Mouse (Mus musculus) mature B cell (primary cell): ENCODE data around the gene Igsf6.
"Not testable (repeated sequence)": the region's sequence is repeated elsewhere in the genome, so short reads cannot be mapped to it uniquely, and the experiment has no call there.

Experiments used
- in situ Hi-C: fragments of 300-500 bp; cut with MboI; formaldehyde crosslinking; loops from 2 replicates; pipeline ENCODE4 v1.14.3; 2019

The Igsf6 gene

DNA sequence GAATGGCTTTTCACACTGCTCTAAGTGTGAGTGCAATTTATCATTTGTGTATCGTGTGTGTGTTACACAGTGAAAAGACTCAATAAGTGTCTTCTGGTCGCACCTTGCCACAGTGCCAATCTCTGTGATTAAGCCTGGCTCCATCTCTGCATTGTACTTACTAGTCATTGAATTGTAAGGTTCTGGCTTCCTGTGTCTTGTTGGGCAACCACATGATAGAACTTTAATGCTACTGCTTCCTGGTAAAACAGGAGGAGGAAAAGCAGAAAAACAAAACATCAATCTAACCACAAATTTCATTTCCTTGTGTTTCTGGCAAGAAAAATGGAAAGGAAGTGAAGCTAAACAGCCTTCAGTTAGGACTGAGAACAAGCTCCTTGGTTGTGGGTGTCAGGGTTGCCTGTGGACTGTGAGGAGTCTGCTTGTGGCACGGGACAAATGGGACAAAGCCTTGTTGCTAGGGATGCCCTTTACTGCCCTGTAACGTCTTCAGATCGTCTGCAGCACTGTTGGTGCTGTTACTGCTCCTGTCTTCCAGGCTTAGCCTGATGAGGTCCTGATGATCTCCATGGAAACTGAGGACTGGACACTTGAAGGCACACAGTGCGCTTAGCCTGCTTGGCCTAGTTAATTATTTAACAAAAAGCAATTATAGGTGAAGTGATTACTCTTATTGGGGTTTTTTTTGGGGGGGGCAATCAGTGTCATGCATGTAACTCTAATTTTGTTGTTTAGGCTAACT is 14.7 kb downstream of the Igsf6 start:
- in situ Hi-C loops: no loop called here

DNA sequence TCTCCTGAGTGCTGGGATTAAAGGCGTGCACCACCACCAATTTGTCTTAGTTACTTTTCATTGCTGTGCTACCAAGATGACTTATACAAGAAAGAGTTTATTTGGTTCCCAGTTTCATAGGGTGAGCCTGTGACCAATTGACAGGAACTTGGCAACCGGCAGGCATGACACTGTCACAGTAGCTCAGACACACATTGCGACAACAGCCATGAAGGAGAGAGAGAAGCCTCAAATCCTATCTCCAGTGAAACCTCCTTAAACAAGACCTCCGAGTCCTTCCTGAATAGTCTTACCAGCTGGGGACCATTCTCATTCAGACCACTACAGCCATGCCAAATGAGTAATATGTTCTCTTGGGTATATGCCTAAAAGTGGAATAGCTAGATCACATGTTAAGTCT is 21.3 kb downstream of the Igsf6 start:
- in situ Hi-C loops: no loop called here

DNA sequence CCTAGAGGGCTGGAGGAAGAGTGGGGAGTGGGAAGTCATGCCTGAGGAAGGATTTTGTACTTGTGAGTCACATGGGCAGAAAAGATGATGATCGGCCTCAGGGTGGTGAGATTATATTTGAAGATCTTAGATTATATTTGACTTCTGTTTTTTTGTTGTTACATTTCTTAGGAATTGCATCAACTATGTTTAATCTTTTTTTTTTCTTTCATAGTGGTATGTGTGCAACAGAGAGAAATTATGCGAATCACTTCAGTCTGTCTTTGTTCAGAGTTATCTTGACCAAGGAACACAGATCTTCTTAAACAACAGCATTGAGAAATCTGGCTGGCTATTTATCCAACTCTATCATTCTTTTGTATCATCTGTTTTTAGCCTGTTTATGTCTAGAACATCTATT is 26.7 kb downstream of the Igsf6 start:
- in situ Hi-C loops: no loop called here

DNA sequence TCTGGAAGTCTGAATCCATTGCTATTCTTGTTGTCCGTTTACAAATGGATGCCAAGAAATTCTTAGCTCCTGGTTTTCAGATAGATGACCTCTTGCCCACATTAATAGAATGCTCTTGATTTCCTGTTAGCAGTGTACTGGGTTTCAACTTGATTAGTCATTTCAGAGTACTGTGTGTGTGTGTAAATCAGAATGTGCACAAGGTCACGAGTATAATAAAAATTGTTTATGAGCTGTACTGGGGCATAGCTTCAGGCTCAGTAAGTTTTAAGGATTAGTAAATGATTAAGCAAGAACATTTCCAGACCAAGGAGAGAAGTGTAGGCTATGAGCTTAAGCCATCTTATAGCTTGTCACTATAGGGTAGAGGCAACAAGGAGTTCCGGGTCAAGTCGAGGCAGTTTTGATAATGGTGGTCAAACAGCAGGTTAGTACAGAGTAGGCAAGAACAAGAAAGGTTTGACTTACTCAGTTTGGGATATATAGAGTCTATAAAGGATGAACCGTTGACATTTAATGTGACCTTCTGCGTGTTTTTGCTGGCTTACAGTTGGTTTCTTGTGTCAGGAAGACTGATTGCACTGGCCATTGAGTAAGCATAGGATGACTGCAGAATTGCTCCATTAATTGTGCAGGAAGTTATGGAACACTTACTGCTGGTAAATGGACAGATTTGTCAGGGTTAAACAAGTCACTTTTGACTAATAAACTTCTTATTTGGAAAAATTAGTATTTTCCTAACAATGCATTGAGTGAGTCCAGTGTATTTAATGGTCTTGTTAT is 28.5 kb downstream of the Igsf6 start:
- in situ Hi-C loops: no loop called here

DNA sequence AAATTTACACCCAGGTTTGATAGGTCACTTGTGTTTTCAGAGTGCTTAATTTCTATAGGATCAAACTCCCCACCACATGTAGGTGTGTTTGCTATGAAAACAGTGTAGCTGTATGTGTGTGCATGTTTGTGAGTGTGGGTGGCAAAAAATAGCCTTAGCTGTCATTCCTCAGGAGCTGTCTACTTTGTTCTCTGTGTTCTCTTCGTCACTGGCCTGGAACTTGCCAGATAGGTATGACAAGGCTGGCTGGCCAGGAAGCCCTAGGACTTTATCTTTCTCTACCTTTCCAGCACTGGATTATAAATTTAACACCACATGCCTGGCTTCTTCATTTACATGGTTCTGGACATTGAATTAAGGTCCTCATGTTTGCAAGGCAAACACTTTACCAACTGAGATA is 30.1 kb downstream of the Igsf6 start:
- in situ Hi-C loops: no loop called here

DNA sequence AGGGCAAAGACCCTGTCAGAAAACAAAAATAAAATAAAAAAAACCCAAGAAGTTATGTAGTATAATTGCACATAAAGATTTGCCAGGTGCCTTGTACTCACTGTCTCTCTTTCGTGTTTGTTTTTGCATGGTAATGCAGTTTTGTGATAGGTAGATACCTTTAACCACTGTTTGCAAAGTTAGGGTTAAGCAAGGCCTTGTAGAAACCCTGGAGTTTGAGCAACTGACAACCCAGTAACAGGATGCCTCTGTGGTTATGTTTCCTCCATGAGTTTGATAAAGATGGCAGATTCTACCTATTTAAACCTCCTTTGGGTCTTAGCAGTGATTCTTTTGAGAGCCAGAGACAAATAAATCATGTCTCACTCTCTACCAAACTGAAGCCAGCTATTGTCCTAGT is 30.9 kb downstream of the Igsf6 start:
- in situ Hi-C loops: no loop called here

DNA sequence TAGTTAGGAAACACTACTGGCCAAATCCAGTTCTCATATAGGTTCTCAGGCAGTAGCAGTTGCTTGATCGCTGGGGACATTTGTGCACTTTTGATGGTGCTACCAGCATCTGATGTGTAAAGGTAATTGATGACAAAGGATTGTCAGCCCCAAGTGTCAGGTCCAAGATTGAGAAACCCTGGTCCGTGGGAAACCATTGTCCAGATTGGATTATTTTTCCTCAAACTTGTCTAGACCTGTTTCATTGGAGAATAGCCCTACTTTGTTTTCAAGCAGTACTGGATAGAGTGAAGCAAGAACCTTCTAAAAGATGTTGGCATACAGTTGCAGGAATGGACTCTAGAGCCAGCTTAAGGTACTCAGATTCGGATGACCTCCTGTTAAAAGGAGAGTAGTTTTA is 31.4 kb downstream of the Igsf6 start:
- in situ Hi-C loops: no loop called here

DNA sequence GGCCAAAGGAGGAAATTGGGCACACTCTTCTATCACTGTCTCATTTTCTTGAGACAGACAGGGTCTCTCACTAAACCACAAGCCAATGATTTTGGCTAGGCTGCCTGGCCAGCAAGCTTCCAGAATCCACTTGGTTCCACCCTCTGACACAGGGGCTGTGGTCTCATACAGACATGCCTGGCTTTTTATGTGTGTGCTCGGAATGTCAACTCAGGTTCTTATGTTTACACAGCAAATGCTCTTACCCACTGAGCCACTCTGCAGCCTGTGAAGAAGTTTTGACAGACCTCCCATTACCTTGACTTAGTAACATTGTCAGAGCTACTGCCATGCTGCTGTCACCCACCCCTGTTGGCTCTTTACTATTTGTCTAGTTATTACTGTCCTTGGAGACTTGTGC is 32.4 kb downstream of the Igsf6 start:
- in situ Hi-C loops: no loop called here

DNA sequence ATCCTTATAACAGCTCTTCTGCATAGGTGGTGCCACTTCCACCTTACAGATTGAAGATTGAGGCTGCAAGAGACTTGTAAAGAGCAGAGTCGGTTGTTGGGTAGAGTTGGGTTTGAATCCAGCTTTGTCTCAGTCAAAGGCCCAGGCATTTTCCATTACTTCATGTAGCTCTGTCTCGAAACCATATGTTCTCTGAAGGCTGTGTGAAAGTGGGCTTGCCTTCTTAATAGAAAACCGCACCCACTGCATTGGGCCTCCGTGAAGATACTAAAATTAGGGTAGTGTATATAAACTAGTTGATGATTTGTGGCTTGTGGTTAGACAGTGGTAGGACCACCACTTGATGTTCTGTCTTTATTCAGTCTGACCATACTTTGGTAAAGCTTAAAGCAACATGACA is 33.8 kb downstream of the Igsf6 start:
- in situ Hi-C loops: no loop called here

DNA sequence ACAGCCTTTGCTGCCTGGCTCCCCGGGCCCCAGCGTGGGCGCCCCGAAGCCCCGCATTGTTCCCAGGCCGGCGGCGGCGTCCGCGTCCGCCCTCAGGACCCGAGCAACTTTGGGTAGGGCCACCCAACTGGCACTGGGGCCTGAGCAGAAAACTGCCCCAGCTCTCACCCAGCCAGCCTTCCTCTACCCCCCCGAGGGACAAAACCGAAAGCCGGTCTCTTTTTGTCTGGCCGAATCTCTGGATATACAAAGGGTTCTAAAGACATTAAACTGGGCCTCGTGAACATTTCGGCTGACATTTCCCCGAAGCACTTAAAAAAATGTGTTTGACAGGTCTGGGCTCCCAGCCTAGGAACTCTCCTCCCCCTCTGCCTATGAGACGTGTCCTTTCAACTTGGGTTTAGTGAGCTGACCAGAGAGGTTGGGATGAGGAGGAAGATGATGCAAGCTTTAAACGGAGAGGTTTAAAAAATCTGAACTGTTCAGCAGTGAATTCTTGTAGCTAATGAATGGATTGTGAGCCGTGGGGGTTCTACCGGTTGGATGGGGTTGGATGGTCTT is 39.1 kb downstream of the Igsf6 start:
- in situ Hi-C loops: no loop called here

DNA sequence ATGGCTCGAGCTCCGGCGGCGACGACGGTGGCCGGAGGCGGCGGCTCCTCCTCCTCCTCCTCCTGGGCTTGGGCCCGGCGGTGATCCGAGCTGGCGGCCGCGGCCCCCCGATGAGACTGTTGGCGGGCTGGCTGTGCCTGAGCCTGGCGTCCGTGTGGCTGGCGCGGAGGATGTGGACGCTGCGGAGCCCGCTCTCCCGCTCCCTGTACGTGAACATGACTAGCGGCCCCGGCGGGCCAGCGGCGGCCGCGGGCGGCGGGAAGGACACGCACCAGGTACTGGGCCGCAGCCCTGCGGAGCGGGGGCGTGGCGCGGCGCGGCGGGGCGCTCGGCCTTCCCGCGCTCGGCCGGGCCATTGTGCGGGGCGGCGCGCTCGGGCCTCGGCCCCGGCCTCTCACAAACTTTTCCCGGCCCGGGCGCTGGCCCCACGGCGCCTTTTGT is 39.7 kb downstream of the Igsf6 start:
- in situ Hi-C loops: no loop called here

DNA sequence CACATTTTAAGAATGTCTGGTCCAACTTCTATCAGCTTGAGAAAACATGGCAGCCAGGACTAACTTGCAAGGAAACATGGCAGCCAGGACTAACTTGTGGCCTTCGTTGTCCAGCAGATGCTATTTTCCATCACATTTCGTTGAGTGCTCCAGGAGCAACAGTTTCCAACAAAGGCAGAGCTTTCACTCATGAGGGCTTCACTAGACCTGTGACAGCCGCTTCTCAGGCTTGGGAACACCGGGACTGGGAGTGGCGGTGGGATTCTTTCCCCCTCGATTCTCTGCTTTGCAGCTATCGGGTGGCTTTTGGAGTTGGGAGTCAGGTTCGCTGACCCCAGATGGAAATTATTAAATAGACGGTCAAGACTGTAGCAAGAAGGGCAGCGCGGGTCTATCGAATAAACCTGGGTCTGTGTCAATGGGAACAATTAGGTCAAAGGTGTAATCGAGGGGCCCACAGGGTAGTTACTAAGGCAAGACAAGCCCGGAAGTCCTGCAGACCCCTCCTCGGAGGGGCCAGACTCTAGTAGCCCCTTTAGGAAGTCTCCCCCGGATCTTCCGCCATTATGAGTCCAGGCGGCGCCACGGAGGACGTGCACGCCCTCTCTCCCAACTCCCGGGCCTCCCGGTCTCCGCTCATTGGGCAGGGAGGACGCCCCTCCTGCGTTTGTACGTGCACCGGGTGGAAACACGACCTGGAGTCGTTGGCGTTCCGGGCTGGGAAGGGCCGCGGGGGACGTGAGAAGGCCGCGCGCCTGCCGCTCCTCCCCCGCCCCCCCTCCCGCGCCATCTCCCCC is 40.3 kb downstream of the Igsf6 start, which contains the start of gene Mettl9:
TSS of gene Mettl9 (plus strand) at position 590 of the 797 bp plus-strand sequence.
- in situ Hi-C loops: no loop called here

DNA sequence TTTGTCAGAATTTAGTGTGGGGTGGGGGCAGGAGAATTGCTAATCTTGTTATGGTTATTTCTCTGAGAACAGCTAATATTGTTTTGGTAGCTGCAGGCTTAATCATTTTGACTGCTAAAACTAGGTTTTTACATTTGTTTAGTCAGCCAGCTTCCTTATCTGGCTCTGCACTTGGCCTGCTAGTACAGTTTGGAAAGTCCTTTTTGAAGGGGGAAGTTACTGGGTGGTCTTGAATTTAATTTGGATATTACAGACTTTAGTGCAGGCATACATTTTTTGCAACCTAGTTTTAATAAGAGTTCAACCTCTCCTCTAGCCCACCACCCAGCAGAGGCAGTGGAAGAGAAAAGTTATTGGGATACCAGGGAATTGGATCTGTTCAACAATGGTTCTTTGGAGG is 44.4 kb downstream of the Igsf6 start:
- in situ Hi-C loops: not testable (repeated sequence)

DNA sequence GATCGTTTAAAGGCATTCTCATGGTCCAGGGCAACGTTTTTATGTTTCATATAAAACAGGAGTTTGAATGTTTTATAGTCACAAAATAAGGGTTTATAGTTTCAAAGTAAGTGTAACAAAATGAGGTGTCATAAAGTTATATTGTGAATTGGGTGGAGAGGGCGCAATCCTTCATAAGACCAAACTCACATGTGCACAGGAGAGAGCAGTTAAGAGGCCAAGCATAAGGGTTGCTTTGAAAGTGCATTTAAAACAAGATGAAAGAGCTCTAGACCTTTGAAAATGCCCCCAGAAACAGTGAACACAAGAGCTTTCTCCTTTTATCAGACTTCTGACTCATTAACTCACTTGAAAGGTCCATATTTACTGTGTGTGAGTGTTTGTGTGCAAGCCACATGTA is 48.1 kb downstream of the Igsf6 start:
- in situ Hi-C loops: no loop called here

DNA sequence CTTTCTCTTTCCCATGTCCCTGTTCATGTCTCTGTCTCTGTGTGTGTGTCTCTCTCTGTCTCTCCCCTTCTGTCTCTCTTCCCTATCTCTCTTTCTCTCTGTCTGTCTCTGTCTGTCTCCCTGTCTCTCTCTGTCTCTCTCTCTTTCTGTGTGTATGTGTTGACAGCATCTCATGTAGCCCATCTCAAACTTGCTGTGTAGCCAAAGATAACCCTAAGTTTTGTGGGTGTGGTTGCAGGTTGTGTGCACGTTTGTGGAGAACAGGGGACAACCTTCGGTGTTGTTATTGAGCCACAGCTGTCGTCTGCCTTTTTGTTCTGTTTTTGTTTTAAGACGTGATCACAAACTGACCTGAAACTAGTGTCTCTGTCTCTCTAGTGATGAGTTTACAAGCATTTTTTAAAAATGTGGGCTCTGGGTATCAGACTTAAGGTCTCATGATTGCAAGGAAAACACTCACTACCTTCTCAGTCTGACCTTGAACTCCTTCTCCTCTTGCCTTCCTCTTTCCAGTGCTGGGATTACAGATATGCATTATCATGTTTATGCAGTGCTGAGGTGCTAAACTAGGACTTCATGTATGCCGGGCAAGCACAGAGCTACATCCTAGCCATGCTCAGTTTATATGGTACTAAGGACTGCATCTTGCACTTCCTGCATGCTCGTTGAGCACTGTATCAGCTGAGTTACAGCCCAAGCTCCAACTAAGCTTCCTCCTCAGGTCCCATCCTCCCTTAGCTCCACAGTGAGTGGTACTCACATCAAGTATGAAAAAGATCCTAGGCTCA is 49.0 kb downstream of the Igsf6 start:
- in situ Hi-C loops: no loop called here

DNA sequence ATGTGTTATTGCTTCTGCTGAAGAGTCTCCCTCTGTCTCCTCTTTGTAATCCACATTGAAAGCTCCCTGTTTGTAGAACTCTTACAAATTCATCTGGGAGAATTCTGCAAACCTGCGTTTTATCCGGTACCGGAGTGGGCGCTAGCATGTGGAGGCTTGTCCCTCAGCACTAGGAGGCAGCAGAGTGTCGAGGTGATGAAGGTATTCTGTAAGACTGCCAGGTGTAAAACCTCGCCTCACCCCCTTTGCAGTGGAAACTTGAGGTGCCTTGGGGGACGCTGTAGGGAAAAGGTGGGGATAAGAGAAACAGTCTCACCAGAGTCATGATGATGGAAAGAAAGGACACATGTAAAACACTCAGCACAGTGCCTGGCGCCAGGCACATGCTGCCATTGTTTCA is 54.1 kb downstream of the Igsf6 start:
- in situ Hi-C loops: no loop called here

DNA sequence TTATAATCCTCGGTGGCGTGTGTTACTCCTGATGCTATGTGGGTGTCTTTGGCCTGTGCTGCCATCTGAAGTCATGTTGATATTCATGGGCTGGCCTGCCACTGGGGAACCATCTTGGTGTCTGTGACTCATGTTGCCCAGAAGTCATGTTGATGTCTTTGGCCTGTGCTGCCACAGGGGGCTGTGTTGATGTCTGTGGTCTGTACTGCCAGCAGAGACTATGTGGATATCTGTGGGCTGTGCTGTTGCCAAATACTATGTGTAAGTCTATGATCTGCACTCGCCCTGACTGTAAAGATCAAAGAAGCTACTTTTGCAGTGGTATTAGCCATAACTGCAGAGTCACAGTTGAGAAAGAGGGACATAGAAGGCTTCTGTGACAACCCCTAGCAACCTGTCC is 55.6 kb downstream of the Igsf6 start:
- in situ Hi-C loops: no loop called here

DNA sequence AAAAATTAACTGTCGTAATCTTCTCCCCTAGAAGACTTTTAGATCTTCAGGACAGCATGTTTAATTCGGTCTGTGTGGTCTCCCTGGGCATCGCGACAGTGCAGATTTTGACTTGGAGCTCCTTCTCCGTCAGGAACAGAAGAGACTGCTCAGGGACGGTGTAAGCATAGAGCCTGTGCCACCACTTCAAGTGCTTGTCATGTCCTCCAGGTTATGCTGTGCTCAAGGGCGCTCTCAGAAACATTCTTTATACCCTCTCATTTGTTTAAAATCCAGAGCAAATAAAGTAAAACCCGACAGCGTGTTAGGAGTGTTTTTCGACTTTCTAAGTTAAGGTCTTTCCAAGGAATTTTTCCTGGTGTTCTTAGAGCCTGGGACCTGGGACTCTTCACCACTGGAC is 59.9 kb downstream of the Igsf6 start:
- in situ Hi-C loops: no loop called here
